Mouse (Mus musculus) stomach, postnatal 0 days (tissue): Measurements from ENCODE around the gene Clip1.

ENCODE experiments used
- CTCF ChIP-seq: IDR thresholded peaks from 2 replicates; pipeline ENCODE4 v1.5.1; 2016; ENCODE audit warnings: antibody characterized with exemption, low read depth, mild to moderate bottlenecking, moderate library complexity
- EP300 ChIP-seq: optimal IDR thresholded peaks from 2 replicates; pipeline ENCODE3; 2016; ENCODE audit warnings: antibody characterized with exemption

DNA sequence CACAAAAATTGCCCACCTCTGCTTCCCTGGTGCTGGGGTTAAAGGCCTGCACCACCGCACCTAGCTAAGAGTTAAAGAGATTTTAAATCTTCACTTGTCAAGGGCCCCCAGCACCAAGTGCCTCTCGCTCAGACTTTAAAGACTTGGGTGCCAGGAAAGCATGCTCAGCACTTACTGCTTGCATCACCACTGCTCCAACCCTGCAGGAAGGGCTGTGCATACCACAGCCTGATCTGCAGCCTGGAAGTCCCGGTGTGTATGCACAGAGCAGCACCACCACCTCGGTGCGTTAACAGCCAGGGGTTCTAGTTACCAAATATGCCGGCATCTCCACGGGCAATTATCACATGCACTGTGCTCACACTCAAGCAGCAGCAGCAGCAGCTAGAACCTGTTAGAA lies 26.8 kb downstream of the Clip1 start:
- TF ChIP-seq CTCF, result no peak
- no peak for TF ChIP-seq EP300
